Comparison of ENCODE assay signal across 7 mouse cellular contexts in the genomic region with DNA sequence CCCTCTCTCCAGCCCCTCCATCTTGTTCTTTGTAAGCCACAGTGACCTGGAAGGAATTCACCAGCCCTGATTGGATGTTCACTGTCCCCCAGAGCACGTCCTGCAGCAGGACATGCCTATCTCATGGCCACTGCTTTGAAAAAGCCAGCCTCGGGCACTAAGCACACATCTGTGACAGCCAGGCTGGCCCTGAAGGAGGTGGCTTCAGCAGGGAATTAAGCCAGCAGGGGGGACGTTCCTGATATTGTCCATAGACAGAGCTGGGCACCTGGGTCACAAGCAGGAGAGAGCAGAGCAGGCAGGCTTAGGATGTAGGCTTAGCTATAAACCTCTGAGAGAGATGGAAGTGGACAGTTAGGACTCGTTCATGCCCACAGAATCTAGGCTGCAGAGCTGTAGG.
DNase-seq lines count a peak whose midpoint lies in the region; ATAC-seq lines count a peak whose summit lies in the region.

No protein-coding gene starts in this region.

- H3K27ac ChIP-seq in liver, embryonic 13.5 days, result peak overlapping the region; percentile 13; the same call in 1 of the 2 replicates
- H3K27ac ChIP-seq in liver, embryonic 11.5 days (ENCODE audit: low read depth, low read length), result no peak overlapping the region
- H3K27ac ChIP-seq in forebrain, embryonic 12.5 days, result peak overlapping the region; percentile 84
- H3K27ac ChIP-seq in limb, embryonic 11.5 days (replicated peaks; ENCODE audit: low read depth, low read length), result 0 out of 2 replicates have a peak overlapping the region, but pooled peaks have one; percentile 39

- no peak overlapping the region for H3K9ac ChIP-seq in liver, embryonic 13.5 days
- H3K9ac ChIP-seq in liver, embryonic 11.5 days (ENCODE audit: low read depth, low read length), result no peak overlapping the region
- 0 out of 2 replicates have a peak overlapping the region, but pooled peaks have one; percentile 14 for H3K9ac ChIP-seq in forebrain, embryonic 12.5 days
- no peak overlapping the region for H3K9ac ChIP-seq in limb, embryonic 11.5 days (ENCODE audit: low read length)

- ATAC-seq in liver, embryonic 13.5 days (ENCODE audit: low read depth), result no peak
- ATAC-seq in liver, embryonic 11.5 days (replicated peaks; ENCODE audit: low FRiP score), result no peak
- no peak for ATAC-seq in forebrain, embryonic 12.5 days (ENCODE audit: low FRiP score)
- ATAC-seq in limb, embryonic 11.5 days (ENCODE audit: insufficient number of reproducible peaks, low FRiP score, low TSS enrichment, low read depth), result no peak

- peaks cover 6% of the 10 kb centered on the region for H3K9me3 ChIP-seq in liver, embryonic 13.5 days (replicated peaks)
- 0 out of 2 replicates have a peak, but pooled peaks cover 2% of the 10 kb centered on the region for H3K9me3 ChIP-seq in liver, embryonic 11.5 days (ENCODE audit: control insufficient read depth, low read length)
- H3K9me3 ChIP-seq in forebrain, embryonic 12.5 days, result no peaks in the 10 kb centered on the region
- no peaks in the 10 kb centered on the region for H3K9me3 ChIP-seq in limb, embryonic 11.5 days (ENCODE audit: control insufficient read depth, low read length)

- 0 out of 2 replicates have a peak, but pooled peaks cover 3% of the 10 kb centered on the region for H3K36me3 ChIP-seq in liver, embryonic 13.5 days
- no peaks in the 10 kb centered on the region for H3K36me3 ChIP-seq in liver, embryonic 11.5 days (ENCODE audit: control insufficient read depth, insufficient read depth, low read length)
- H3K36me3 ChIP-seq in forebrain, embryonic 12.5 days (replicated peaks), result no peaks in the 10 kb centered on the region
- no peaks in the 10 kb centered on the region for H3K36me3 ChIP-seq in limb, embryonic 11.5 days (ENCODE audit: control insufficient read depth, insufficient read depth, low read length)

- no peak overlapping the region for H3K4me3 ChIP-seq in liver, embryonic 13.5 days (replicated peaks)
- no peak overlapping the region for H3K4me3 ChIP-seq in liver, embryonic 11.5 days (ENCODE audit: low read depth, low read length)
- no peak overlapping the region for H3K4me3 ChIP-seq in forebrain, embryonic 12.5 days (replicated peaks)
- no peak overlapping the region for H3K4me3 ChIP-seq in limb, embryonic 11.5 days (ENCODE audit: low read depth, low read length)

- H3K4me1 ChIP-seq in liver, embryonic 13.5 days (replicated peaks), result peaks cover 67% of the 10 kb centered on the region
- peaks cover 25% of the 10 kb centered on the region for H3K4me1 ChIP-seq in liver, embryonic 11.5 days (replicated peaks; ENCODE audit: control insufficient read depth, insufficient read depth, low read length)
- H3K4me1 ChIP-seq in forebrain, embryonic 12.5 days, result peaks cover 68% of the 10 kb centered on the region
- H3K4me1 ChIP-seq in limb, embryonic 11.5 days (ENCODE audit: control insufficient read depth, insufficient read depth, low read length), result peaks cover 63% of the 10 kb centered on the region

- 0 out of 2 replicates have a peak, but pooled peaks cover 7% of the 10 kb centered on the region for H3K27me3 ChIP-seq in liver, embryonic 13.5 days
- no peaks in the 10 kb centered on the region for H3K27me3 ChIP-seq in liver, embryonic 11.5 days (replicated peaks; ENCODE audit: control insufficient read depth, insufficient read depth, low read length)
- peaks cover 5% of the 10 kb centered on the region; the same call in 1 of the 2 replicates for H3K27me3 ChIP-seq in forebrain, embryonic 12.5 days
- no peaks in the 10 kb centered on the region for H3K27me3 ChIP-seq in limb, embryonic 11.5 days (ENCODE audit: control insufficient read depth, insufficient read depth, low read length)

- H3K4me2 ChIP-seq in liver, embryonic 13.5 days, result no peak overlapping the region
- no peak overlapping the region for H3K4me2 ChIP-seq in liver, embryonic 11.5 days
- no peak overlapping the region for H3K4me2 ChIP-seq in forebrain, embryonic 12.5 days
- no peak overlapping the region; the same call in 1 of the 2 replicates for H3K4me2 ChIP-seq in limb, embryonic 11.5 days (ENCODE audit: low read depth, severe bottlenecking)

- DNase-seq in liver, embryonic 13.5 days, result no peak
- DNase-seq in liver, embryonic 11.5 days (ENCODE audit: low spot score), result no peak
- DNase-seq in limb, embryonic 11.5 days (ENCODE audit: low spot score), result no peak
- peak; percentile 44 for DNase-seq in retina, postnatal 7 days (ENCODE audit: low read depth, low spot score)
- no peak for DNase-seq in right cerebral cortex, adult 18-20 months
- no peak for DNase-seq in adrenal gland, adult 18-20 months (ENCODE audit: low spot score in 2 of 2)

- 57% methylated on average over 4 of the region's 4 CpGs for WGBS in liver, embryonic 13.5 days (ENCODE audit: insufficient replicate concordance)
- WGBS in liver, embryonic 11.5 days, result 61% methylated on average over 4 of the region's 4 CpGs
- 20% methylated on average over 4 of the region's 4 CpGs for WGBS in forebrain, embryonic 12.5 days
- WGBS in limb, embryonic 11.5 days, result 30% methylated on average over 4 of the region's 4 CpGs
